Mouse (Mus musculus): ENCODE measurements around the gene Cav3. TPM values are rescaled to one million over a fixed set of nuclear protein-coding genes. Genes with fewer than 3 reads are reported as not detected.

Gene Cav3
- total RNA-seq, 1 experiment from 2014 or later: not detected

GRCm38 (mm10) chr6:112492656-112493055 is 33.4 kb downstream of the Cav3 start:
- no peak for ATAC-seq (ENCODE audit: extremely low read depth, insufficient number of reproducible peaks, low FRiP score, poor library complexity, severe bottlenecking)

- no peak for ATAC-seq (ENCODE audit: extremely low read depth, insufficient number of reproducible peaks, low FRiP score, poor library complexity, severe bottlenecking)
Observed at GRCm38 (mm10) chr6:112493371-112493770, 34.1 kb downstream of the Cav3 start.

- no peak for ATAC-seq (ENCODE audit: extremely low read depth, insufficient number of reproducible peaks, low FRiP score, poor library complexity, severe bottlenecking)
Observed at GRCm38 (mm10) chr6:112494620-112495081, 35.3 kb downstream of the Cav3 start.

GRCm38 (mm10) chr6:112495219-112495618 is 35.9 kb downstream of the Cav3 start:
- no peak for ATAC-seq (ENCODE audit: extremely low read depth, insufficient number of reproducible peaks, low FRiP score, poor library complexity, severe bottlenecking)

- no peak for ATAC-seq (ENCODE audit: extremely low read depth, insufficient number of reproducible peaks, low FRiP score, poor library complexity, severe bottlenecking)
Observed at GRCm38 (mm10) chr6:112496291-112497060, 37.2 kb downstream of the Cav3 start.

GRCm38 (mm10) chr6:112497456-112497855 is 38.2 kb downstream of the Cav3 start:
- no peak for ATAC-seq (ENCODE audit: extremely low read depth, insufficient number of reproducible peaks, low FRiP score, poor library complexity, severe bottlenecking)

- ATAC-seq (ENCODE audit: extremely low read depth, insufficient number of reproducible peaks, low FRiP score, poor library complexity, severe bottlenecking): no peak
Observed at GRCm38 (mm10) chr6:112498716-112499115, 39.4 kb downstream of the Cav3 start.

GRCm38 (mm10) chr6:112499456-112499855 is 40.2 kb downstream of the Cav3 start:
- no peak for ATAC-seq (ENCODE audit: extremely low read depth, insufficient number of reproducible peaks, low FRiP score, poor library complexity, severe bottlenecking)

GRCm38 (mm10) chr6:112501156-112501555 is 41.9 kb downstream of the Cav3 start:
- no peak for ATAC-seq (ENCODE audit: extremely low read depth, insufficient number of reproducible peaks, low FRiP score, poor library complexity, severe bottlenecking)

- no peak for ATAC-seq (ENCODE audit: extremely low read depth, insufficient number of reproducible peaks, low FRiP score, poor library complexity, severe bottlenecking)
Observed at GRCm38 (mm10) chr6:112507617-112508016, 48.3 kb downstream of the Cav3 start.

GRCm38 (mm10) chr6:112509590-112510131 is 50.4 kb downstream of the Cav3 start:
- no peak for ATAC-seq (ENCODE audit: extremely low read depth, insufficient number of reproducible peaks, low FRiP score, poor library complexity, severe bottlenecking)

GRCm38 (mm10) chr6:112510346-112510745 is 51.0 kb downstream of the Cav3 start:
- ATAC-seq (ENCODE audit: extremely low read depth, insufficient number of reproducible peaks, low FRiP score, poor library complexity, severe bottlenecking): no peak

- ATAC-seq (ENCODE audit: extremely low read depth, insufficient number of reproducible peaks, low FRiP score, poor library complexity, severe bottlenecking): no peak
Observed at GRCm38 (mm10) chr6:112514591-112514990, 55.3 kb downstream of the Cav3 start.

- no peak for ATAC-seq (ENCODE audit: extremely low read depth, insufficient number of reproducible peaks, low FRiP score, poor library complexity, severe bottlenecking)
Observed at GRCm38 (mm10) chr6:112516496-112516895, 57.2 kb downstream of the Cav3 start.

- no peak for ATAC-seq (ENCODE audit: extremely low read depth, insufficient number of reproducible peaks, low FRiP score, poor library complexity, severe bottlenecking)
Observed at GRCm38 (mm10) chr6:112517572-112517971, 58.3 kb downstream of the Cav3 start.

- no peak for ATAC-seq (ENCODE audit: extremely low read depth, insufficient number of reproducible peaks, low FRiP score, poor library complexity, severe bottlenecking)
Observed at GRCm38 (mm10) chr6:112517991-112518390, 58.7 kb downstream of the Cav3 start.

Other genes starting within 250 kb of the Cav3 start
- not detected in 2 replicates for gene Lmcd1, start 185.7 kb upstream of the Cav3 start, total RNA-seq (2017)
- not detected in 2 replicates for gene Ssu2, start 71.5 kb upstream of the Cav3 start, total RNA-seq (2017)
- gene Oxtr, start 30.4 kb downstream of the Cav3 start, total RNA-seq (2017): not detected in 2 replicates
- 14.9 and 15.2 TPM in 2 replicates for gene Rad18, start 237.2 kb downstream of the Cav3 start, total RNA-seq (2017)